Comparison of ENCODE assay signal across 8 mouse cellular contexts in genomic region chr5:32459882-32460751, GRCm38 (mm10). TPM values are rescaled to one million over a fixed set of nuclear protein-coding genes. Genes with fewer than 3 reads are reported as not detected.
DNase-seq lines count a peak whose midpoint lies in the region; ATAC-seq and TF ChIP-seq lines count a peak whose summit lies in the region.

No protein-coding gene starts in this region.

- H3K4me3 ChIP-seq in gastrocnemius, adult 2 months = peak overlapping the region; percentile 93
- peak overlapping the region; percentile 84 for H3K4me3 ChIP-seq in hindbrain, embryonic 13.5 days
- peak overlapping the region; percentile 86 for H3K4me3 ChIP-seq in myocyte

- no peaks in the 10 kb centered on the region for H3K36me3 ChIP-seq in hindbrain, embryonic 13.5 days
- H3K36me3 ChIP-seq in myocyte (ENCODE audit: control insufficient read depth, insufficient read depth) = no peaks in the 10 kb centered on the region

- H3K79me2 ChIP-seq in myocyte (ENCODE audit: control insufficient read depth, insufficient read depth) = peaks cover 58% of the 10 kb centered on the region

- peak overlapping the region; percentile 99 for H3K27ac ChIP-seq in gastrocnemius, adult 2 months
- H3K27ac ChIP-seq in hindbrain, embryonic 13.5 days = peak overlapping the region; percentile 99

- peak; percentile 38 for DNase-seq in gastrocnemius, adult 2 months
- DNase-seq in gastrocnemius, postnatal 36 days = no peak
- DNase-seq in adipocyte (ENCODE audit: low spot score) = peak; percentile 79
- DNase-seq in fibroblast of lung, adult 2 months (ENCODE audit: low read depth) = peak; percentile 59
- peak; percentile 70 for DNase-seq in liver
- peak; percentile 36 for DNase-seq in yolk sac, embryonic 10.5 days (ENCODE audit: low spot score)

- H3K9me3 ChIP-seq in hindbrain, embryonic 13.5 days = no peaks in the 10 kb centered on the region

- no peaks in the 10 kb centered on the region for H3K27me3 ChIP-seq in hindbrain, embryonic 13.5 days
- H3K27me3 ChIP-seq in myocyte (ENCODE audit: control insufficient read depth, insufficient read depth, insufficient read length) = no peaks in the 10 kb centered on the region

- under 1% methylated on average over 19 of the region's 19 CpGs for WGBS in hindbrain, embryonic 13.5 days

- no peak for ATAC-seq in hindbrain, embryonic 13.5 days (ENCODE audit: low FRiP score)

- intact Hi-C loops in gastrocnemius, adult 2 months (cut with DNase I) = loop anchor here (1.0 to 5.0 kb wide), 3 partner anchors 43 to 138 kb away; no protein-coding TSS in a partner anchor
- intact Hi-C loops in gastrocnemius, postnatal 36 days (cut with DNase I) = loop anchor here (2.0 kb wide), 1 partner anchor 137 kb away; no protein-coding TSS in a partner anchor

- peaks cover 23% of the 10 kb centered on the region for H3K4me1 ChIP-seq in hindbrain, embryonic 13.5 days (replicated peaks)

- no peak for TF ChIP-seq POLR2A in myocyte (IDR thresholded peaks at IDR 0.05; ENCODE audit: insufficient read length, low read depth)

- peak overlapping the region; percentile 89 for H3ac ChIP-seq in myocyte (ENCODE audit: control insufficient read depth, insufficient read length)

- peak overlapping the region; percentile 96 for H3K9ac ChIP-seq in hindbrain, embryonic 13.5 days

- H3K4me2 ChIP-seq in hindbrain, embryonic 13.5 days = peak overlapping the region; percentile 72
- peak overlapping the region; percentile 73 for H3K4me2 ChIP-seq in myocyte (ENCODE audit: low read depth)

- peak; percentile 70 for TF ChIP-seq CTCF in gastrocnemius, adult 2 months (IDR thresholded peaks at IDR 0.05)

TF ChIP-seq in myocyte, 11 proteins besides CTCF, POLR2A, EP300 and RAD21:
- no peak for TF ChIP-seq CEBPB (IDR thresholded peaks at IDR 0.05; ENCODE audit: insufficient read depth, poor library complexity, severe bottlenecking)
- TF ChIP-seq MAX (IDR thresholded peaks at IDR 0.05; ENCODE audit: low read depth) = no peak
- TF ChIP-seq TCF12 (IDR thresholded peaks at IDR 0.05; ENCODE audit: insufficient read depth, poor library complexity, severe bottlenecking) = no peak
- TF ChIP-seq E2F4 (IDR thresholded peaks at IDR 0.05; ENCODE audit: insufficient read depth) = no peak
- TF ChIP-seq REST (IDR thresholded peaks at IDR 0.05; ENCODE audit: insufficient read depth, insufficient read length) = no peak
- no peak for TF ChIP-seq SRF (IDR thresholded peaks at IDR 0.05; ENCODE audit: control insufficient read depth, insufficient read length, low read depth)
- no peak for TF ChIP-seq MYOG (IDR thresholded peaks at IDR 0.05; ENCODE audit: control insufficient read depth in 1 of 3, insufficient read depth in 1 of 3, insufficient read length in 2 of 3, low read depth in 2 of 3)
- TF ChIP-seq MYOD1 (IDR thresholded peaks at IDR 0.05; ENCODE audit: control insufficient read depth in 1 of 3, insufficient read length in 2 of 3, low read depth in 2 of 3) = no peak
- TF ChIP-seq USF1 (IDR thresholded peaks at IDR 0.05; ENCODE audit: low read depth) = no peak
- TF ChIP-seq TCF3 (IDR thresholded peaks at IDR 0.05; ENCODE audit: insufficient read length, low read depth) = no peak
- no peak for TF ChIP-seq POLR2AphosphoS2 (IDR thresholded peaks at IDR 0.05; ENCODE audit: insufficient read length, low read depth)
TF ChIP-seq in myocyte: peak in this region for 0.

RNA-seq across cellular contexts. Expression of gene Ppp1cb, which starts 1.5 kb away (rescaled TPM):
- total RNA-seq in gastrocnemius, adult 2 months (2021) = 100 to 1,000 TPM; 486 TPM
- 100 to 1,000 TPM; 376 to 428 TPM for total RNA-seq in gastrocnemius, postnatal 36 days (2021)
- polyA plus RNA-seq in hindbrain, embryonic 13.5 days (2015; fragmentation: Nextera tagmentation; extraction: Ambion mirVana) = 205 and 207 TPM in 2 replicates
- 62.5 TPM for polyA plus RNA-seq in myocyte (2012; fragmentation: generic; extraction: Trizol)

Comparison
In these comparisons a context has a peak if more than half of its experiments do, and no peak if none do; other contexts are left out.
1. DNase-seq: peak in gastrocnemius, adult 2 months (single experiment), adipocyte (single experiment), fibroblast of lung, adult 2 months (single experiment), liver (single experiment) and yolk sac, embryonic 10.5 days (single experiment); none in gastrocnemius, postnatal 36 days (0 of 2).
2. Peak in every context shown above with its lines, with median percentiles within 50 percentile points of each other: H3K4me3 ChIP-seq.